Mouse (Mus musculus): ENCODE measurements around the gene Snu13. TPM values are rescaled to one million over a fixed set of nuclear protein-coding genes. Genes with fewer than 3 reads are reported as not detected.

Snu13 gene
- total RNA-seq (2021) = 83.1 and 99.8 TPM in 2 replicates
- long read RNA-seq, transcript Snu13-202 (3 exons, 2,077 nt) = major isoform, 83 of 102 reads
- long read RNA-seq, partial matches to known transcripts = 0 of 102 reads
- long read RNA-seq, other reads (novel, unspliced or antisense) = 17 of 102 reads

DNA sequence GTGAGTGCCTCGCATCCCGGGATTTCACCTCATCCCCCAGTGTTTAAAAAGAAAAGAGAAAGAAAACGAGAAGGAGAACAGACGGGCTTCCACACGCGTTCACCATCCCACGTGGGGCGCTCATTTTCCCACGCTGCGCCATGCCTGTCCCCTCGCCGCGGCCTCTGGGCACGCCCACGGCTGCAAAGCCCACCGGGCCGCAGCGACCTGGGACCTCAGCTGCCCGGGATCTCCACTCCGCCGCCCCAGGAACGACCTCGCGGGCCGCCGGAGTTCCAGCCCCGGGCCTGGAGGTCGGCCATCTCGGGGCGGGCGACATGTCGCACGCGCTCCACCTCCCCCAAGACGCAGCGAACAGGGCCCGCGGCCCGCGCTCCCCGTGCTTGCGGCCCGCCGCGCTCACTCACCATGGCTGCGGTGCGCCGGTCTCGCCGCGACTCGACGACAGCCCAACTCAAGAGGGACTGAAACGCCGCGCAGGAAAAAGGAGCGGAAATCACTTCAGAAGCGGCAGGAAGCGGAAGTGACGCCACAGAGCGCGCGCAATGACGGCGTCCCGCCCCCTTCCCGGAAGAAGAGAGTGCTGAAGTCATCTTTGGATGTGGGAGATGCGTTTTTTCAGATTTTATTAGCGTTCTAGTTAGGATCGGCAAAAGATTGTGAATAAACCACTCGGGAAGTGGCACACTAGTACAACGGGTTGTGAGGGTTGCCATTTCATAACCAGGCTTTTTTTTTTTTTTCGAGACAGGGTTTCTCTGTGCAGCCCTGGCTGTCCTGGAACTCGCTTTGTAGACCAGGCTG is at the start of gene Snu13:
TSS of gene Snu13 (minus strand) at position 519 of the 804 bp plus-strand sequence.
- peak; percentile 91 for DNase-seq

DNA sequence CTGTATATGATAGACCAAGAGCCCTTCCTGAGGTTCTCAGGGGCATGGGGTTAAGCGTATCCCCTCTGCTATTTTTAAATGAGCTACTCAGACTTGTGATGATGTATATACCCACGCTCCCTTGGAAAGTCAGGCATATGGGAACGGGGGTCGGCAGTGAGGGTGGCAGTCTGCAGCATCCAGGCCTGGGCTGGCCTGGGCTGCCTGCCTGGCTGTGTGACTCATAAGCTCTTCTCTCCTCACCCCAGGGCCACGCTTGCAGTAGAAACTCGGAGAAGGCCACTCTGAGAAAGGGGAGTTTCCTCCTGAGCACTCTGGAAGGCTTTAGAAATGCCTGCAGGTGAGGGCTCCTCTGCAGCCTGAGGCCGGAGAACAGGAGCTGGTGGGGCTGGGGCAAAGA is 43.7 kb upstream of the Snu13 start:
- DNase-seq = peak; percentile 10

DNA sequence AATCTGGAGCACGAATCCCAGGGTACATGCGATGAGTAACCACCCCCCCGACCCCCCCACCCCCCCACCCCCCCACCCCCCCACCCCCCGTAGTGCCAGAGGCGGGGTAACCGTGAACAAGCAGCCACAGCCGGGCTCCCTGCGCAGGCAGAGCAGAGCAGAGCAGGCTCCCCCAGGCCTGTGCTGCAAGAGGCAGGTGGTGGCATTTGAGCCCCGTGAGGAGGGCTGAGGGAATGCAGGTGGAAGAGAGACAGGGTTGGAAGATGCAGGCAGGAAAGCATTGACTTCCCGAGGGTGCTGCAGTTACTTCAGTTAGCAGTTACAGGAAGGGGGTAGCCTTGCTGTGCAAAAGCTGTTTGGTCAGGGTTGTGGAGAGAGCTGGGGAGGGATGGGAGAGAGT is 39.9 kb upstream of the Snu13 start:
- no peak for DNase-seq

DNA sequence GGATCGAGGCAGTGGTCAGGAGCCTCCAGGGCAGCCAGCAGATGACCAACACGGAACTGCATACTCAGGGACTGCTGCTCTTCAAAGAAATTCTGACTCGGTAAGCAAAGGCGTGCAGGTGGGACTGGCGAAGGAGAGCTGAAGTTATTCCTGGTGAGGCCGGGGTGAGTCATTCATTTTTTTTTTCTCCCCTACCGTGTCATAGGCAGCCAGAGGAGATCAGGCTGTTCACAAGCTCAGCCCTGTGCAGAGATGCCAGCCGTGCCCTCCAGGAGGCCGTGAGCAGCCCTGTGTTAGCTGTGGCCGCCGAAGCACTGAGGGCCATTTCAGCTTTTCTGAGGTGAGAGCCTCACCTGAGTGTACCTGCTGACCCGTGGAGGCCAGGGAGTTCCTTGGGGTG is 38.7 kb upstream of the Snu13 start:
- peak; percentile 17 for DNase-seq

DNA sequence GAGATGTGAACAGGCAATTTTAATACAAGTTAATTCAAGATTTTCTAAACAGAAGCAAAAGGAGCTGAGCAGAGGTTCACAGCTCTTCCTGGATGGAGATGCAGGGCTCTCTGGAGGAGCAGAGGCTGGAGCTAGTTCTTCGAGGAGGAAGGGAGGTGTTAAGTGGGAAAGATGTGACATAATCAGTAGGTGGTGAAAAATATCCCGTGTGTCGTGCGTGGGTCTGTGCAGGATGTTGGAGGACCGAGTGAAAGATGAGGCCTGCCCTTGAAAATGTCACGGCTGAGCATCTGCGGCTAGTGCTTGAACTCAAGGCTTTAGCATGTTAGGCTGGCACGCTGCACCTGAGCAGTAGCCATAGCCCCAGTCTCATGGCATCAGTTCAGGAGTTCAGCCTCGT is 38.2 kb upstream of the Snu13 start:
- no peak for DNase-seq

DNA sequence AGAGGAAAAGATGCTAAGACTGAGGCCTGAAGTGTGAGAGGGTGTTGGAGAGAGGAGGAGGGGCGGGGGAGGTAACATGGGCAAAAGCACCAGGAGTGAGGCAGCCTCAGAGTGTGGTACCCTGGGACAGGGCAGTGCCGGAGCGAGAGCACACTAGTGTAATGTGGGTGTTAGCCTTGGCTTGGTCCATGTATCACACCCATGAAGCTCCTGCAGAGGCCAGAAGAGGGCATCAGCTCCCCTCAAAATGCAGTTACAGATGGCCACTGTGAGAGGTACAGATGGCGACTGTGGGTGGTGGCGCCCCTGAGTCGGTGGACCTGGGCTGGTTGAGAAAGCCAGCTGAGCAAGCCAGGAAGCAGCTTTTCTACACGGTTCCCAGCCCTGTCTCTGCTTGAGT is 33.8 kb upstream of the Snu13 start:
- DNase-seq = no peak

DNA sequence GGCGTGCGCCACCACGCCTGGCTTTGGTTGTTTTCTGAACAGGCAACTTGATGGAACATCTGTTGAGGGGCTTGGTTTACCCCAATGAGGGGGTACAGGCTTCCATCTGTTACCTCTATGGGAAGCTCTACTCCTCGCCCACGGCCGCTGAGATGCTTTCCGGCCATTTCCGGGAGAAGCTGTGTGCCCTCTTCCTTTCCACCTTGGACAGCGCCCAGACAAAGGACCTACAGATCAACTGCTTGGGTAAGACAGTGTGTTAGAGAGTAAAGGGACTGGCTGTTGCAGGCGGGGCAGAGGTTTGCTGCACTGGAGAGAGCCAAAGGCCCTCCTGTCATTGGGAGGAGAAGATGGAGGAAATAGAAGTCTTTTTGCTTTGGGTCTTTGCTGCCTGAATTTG is 32.5 kb upstream of the Snu13 start:
- no peak for DNase-seq

DNA sequence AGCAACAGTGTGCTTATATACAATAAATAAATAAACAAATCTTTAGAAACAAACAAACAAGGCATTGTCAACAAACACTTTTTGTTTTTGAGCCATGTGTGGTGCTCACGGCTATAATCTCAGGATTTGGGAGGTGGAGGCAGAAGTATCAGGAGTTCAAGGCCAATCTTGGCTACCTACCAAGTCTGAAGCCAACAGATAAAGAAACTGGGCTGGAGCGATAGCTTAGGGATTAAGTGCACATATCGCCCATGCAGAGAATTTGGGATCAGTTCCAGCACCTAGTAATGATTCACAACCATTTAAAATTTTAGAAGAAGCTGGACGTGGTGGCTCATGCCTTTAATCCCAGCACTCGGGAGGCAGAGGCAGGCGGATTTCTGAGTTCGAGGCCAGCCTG is 26.1 kb upstream of the Snu13 start:
- no peak for DNase-seq

DNA sequence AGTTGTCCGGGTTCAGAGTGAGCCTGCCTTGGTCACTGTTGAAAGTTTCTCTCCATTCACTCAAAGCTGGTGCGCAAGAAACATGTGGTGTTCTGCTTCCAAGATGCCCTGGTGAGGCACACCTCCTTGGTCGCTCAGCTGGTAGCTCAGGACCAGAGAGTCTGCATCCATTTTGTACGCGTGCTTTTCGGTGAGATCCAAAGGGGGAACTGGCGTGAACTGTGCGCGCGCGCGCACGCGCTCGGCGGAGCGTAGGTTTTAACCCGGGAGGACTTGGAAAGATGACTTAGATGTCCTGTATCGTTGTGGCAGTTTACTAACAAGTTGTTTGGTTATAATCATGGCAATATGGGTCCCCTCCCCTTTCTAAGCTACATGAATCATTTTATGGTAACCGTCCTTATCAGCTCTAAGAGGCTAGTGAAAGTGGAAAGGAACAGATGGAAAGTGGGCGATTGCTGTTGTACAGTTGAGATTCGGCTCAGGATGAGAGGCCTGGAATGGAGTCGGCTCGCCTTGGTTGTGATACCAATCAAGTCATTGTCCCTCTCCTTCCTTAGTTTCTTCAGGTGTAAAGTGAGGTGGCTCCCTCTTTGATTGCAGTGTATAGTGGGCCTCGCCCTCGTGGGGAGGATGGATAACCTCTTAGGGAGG is 24.5 kb upstream of the Snu13 start:
- no peak for DNase-seq

DNA sequence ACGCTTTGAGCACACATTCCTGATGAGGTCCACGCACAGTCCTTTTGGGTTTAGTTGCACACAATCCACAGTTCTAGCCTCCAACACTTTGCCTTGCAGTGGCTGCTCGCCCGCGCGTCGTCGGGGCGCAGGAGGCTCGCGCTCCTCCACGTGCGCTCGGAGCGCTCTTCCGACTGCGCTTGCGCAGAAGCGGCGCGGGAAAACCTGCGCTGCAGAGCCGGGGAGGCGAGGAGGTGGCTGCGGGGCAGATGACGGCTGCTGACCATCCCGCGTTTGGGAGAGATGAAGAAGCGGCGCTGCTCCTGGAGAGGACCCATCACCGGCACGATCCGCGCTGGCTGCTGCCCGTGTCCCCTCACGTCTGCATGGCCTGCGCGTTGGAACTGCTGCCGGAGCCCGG is 22.5 kb upstream of the Snu13 start, which contains the start of gene Mei1:
TSS of gene Mei1 (plus strand) at position 99 of the 400 bp plus-strand sequence.
- no peak for DNase-seq

DNA sequence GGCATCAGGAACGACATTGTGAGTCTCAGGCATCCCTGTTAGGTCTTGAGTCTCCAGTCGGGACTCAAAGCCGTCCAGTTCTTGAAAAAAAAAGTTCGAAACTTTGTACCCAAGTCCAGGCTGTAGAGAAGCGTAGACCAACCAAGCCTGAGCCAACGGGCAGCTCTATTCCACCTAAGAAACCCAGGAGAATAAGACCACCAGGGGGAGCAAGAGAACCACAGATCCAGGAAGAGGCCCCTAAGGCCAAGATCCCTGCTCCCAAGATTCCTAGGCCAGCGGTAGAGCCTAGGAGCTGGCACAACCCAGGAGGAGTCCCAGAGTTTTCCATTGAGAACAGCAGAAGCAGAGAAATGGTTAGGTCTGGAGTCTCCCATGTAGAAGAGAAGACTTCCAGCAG is 18.1 kb upstream of the Snu13 start:
- peak; percentile 58 for DNase-seq

DNA sequence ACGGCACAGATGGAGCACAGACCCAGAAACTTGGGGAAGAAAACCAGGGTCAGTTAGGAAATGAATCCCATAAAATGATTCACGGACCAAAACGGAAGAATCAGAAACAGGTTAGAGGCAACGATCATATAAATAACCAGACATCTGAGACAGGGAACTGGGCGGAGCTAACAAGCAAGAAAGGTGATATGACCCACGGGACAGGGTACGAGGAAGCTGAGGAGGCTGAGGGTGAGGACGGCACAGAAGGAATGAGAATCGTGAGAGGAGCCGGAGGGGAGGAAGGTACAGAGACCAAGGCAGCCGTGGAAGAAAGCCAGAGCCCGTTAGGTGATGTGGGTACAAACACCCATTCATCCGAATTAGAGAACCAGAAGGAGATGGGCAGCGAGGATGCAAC is 16.5 kb upstream of the Snu13 start:
- no peak for DNase-seq

DNA sequence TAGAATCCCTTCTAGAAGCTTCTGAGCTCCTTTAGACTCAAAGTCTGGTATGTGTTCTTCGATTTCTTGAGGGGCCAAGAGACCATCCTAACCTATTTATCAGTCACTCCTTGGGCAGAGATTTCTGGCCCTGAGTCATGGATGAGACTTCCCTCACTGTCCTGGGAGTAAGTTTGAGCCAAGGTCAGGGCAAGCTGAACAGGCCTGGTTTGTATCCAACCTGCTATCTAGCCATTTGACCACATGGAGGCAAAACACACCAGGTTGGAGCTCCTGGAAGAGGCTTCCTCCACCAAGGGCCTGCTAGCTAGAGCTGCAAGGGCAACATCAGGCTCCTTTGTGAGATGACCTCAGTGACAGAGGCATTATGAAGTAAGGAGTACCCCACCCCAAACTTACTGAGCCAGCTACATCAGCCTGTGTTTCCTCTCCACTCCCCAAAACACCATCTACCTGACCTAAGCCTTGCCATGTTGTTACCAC is 11.4 kb upstream of the Snu13 start, which contains the start of gene 4930407I10Rik:
TSS of gene 4930407I10Rik (plus strand) at position 433 of the 483 bp plus-strand sequence.
- no peak for DNase-seq

DNA sequence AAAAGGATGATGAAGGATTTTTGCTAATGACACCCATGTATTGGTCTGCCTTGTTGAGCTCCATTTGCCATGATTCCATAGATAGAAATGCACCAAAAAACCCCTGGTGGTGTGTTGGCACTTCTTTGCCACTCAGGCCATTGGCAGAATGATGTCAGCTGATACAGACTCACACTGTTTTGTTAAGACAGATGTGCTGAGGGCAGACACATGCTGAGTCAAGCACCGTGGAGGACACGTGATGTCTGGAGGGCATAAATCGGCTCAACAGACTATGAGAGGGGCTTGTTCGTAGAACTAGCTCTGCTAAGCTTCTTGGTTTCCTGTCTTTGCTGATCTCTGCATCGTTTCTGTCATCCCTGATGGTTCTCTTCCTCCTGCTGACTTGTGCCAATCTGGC is 5.1 kb upstream of the Snu13 start:
- DNase-seq = no peak

DNA sequence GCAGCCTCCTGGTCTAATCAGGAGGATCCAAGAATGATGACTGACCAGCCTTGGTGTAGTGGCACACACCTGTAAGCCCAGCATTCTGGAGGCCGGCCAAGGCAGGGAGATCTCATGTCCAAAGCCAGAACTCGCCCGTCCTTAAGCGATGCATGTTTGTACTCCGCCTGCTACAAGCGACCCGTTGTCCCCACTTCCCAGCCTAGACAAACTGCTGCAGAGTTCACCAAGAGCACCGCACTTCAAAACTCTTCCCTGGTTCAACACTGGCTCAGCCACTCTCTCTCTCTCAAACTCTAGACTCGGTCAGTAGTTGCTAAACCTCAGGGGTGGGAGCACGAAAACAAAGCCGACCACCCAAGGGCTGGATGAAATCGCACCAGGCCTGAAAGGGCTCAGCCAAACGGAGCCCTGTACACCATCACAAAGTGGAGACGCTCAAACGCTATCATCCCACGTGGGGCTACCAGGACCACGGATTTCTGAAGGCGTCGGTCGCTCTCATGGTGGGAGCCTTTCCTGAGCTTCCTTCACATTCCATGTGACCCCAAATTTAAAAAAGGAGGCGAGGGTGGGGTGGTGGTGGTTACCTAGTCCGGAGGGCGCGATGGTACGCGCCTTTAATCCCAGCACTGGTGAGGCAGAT is 1.0 kb downstream of the Snu13 start:
- DNase-seq = peak; percentile 16

DNA sequence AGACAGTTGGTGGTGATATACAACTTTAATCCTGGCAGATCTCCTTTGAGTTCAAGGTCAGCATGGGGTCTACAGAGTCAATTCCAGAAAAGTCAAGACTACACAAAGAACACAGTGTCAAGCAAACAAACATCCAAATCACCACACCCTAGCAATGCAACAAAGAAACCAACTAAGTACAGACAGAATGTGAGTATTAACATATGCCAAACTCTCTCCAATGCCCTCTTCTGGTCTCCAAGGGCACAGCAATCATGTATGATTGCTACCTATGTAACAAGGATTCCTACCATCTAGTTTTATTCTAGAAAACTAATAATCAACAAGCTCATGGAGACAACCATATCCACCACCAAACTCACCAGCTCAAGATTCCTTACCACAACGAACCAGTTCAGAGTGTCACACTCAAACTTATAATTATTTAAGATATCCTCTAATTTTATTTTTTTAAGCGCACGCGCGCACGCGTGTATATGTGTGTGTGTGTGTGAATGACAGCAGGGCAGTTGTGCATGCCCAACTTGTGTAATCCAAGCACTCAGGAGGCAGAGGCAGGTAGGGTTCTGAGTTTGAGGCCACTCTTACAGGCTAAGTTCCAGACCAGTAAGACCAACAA is 3.1 kb downstream of the Snu13 start:
- DNase-seq = no peak

DNA sequence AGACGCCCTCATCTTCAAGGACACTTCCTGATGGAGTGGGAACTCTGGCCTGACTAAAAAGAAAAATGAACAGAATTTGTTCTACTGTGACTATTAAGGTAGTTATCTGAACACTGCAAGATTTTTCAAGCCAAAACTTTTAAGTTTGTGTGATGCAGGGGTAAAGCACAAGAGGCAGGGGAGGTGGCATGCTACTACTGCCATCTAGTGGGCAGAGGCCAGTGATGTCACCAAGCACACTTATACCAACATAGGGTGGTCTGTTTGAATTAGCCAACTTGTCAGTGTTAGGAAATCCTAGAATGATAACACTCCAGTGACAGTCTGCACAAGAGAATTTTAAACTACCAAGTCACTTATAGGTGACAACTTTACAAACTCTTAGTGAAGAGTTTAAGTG is 6.7 kb downstream of the Snu13 start:
- DNase-seq = peak; percentile 39

DNA sequence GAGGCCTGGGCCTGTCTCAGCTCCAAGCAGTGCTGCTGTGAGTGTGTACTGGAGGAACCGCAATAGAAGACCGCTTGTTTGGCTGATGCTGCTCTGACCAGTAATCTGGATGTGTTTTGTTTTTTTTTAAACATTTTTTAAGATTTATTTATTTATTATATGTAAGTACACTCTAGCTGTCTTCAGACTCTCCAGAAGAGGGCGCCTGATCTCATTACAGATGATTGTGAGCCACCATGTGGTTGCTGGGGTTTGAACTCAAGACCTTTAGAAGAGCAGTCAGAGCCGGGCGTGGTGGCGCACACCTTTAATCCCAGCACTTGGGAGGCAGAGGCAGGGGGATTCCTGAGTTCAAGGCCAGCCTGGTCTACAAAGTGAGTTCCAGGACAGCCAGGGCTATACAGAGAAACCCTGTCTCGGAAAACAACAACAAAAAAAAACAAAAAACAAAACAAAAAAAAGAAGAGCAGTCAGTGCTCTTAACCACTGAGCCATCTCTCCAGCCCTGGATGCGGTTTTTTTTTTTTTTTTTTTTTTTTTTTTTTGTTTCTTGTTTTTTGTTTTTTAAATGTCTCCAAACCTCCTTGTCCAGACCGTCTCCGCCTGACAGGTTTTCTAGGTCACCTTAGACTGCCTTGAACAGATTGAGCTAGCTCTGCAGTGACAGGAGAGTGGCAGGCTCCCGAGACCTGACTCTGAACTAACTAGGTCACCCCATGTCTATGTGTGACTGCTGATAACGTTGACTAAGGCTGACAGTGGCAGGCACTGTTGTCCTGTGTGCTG is 11.3 kb downstream of the Snu13 start:
- no peak for DNase-seq

DNA sequence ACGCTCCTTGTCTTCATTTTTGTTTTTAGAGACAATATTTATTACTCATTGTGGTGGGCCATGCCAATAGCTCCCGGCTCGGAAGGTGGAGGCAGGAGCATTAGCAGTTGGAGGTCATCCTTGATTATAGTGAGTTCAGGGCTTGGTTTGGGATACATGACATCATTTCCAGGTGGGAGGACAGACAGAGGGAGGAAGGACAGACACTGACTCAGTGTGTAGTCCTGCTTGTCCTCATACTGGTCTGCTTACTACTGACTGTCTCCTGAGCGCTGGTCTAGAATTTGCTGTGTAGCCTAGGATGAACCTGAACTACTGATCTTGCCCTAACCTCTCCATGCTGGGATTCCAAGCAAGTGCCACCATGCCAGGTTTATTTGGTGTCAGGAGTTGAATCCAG is 13.6 kb downstream of the Snu13 start, which contains the start of gene Desi1:
TSS of gene Desi1 (minus strand) at position 101 of the 400 bp plus-strand sequence.
- no peak for DNase-seq

DNA sequence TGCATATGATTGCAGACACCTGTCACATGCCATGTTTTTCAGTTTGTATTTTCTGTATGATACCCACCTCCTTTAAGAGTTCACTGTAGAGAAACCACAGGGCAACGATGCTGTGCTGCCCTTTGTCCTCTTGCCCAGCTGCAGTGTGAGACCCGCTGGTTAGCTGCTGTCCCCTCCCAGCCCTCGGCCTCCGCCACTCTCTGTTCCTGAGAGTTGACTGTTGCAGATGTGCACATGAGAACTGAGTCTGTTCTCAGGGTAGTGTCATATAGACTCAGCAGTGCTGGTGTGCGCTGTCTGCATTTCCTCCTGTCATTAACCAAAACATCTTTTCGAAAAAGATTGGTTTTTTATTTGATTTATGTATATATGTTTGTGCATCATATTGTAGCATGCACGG is 15.0 kb downstream of the Snu13 start:
- DNase-seq = no peak

DNA sequence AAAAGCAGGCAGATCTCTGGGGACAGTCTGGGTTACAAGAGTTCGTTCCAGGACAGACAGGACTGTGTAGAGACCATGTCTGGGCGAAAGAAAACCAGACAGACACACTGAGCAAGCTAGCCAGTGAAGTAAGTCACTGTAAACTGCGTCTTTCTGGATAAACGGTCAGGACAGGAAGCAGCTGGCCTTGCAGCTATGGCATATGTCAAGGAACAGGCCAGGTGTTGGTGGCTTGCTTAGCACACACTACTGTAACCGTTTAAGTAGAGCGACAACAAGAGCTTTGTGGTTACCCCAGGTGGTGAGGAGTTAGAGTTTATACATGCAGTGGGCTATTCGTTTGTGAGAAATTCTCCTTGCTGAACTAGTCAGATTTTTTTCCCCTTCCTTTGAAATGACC is 19.7 kb downstream of the Snu13 start:
- no peak for DNase-seq

Measured in adrenal gland, postnatal 25 days (tissue).